Mouse (Mus musculus): ENCODE results near the gene Ccdc154. TPM values are rescaled to one million over a fixed set of nuclear protein-coding genes. Genes with fewer than 3 reads are reported as not detected.

The Ccdc154 gene
- polyA plus RNA-seq, 1 experiment from 2014 or later: 0.08 TPM

- H3K9me3 ChIP-seq (ENCODE audit: control insufficient read depth, low read length): no peaks in the 10 kb centered on the region
- 89% methylated on average over 1 of the region's 1 CpGs for WGBS
- H3K9ac ChIP-seq (ENCODE audit: low read length): no peak overlapping the region
- no peaks in the 10 kb centered on the region for H3K36me3 ChIP-seq (ENCODE audit: control insufficient read depth, insufficient read depth, low read length)
- DNase-seq (ENCODE audit: low spot score) (no peak), ATAC-seq (replicated peaks; ENCODE audit: low FRiP score) (no peak)
- H3K4me2 ChIP-seq (ENCODE audit: low read depth, low read length, severe bottlenecking): no peak overlapping the region
- no peaks in the 10 kb centered on the region for H3K27me3 ChIP-seq (ENCODE audit: control insufficient read depth, insufficient read depth, low read length)
- no peak overlapping the region for H3K4me3 ChIP-seq (ENCODE audit: low read depth, low read length)
- H3K27ac ChIP-seq (ENCODE audit: low read depth, low read length): no peak overlapping the region
- H3K4me1 ChIP-seq (replicated peaks; ENCODE audit: control insufficient read depth, insufficient read depth, low read length): peaks cover 6% of the 10 kb centered on the region; the same call in 1 of the 2 replicates
These were observed 58.5 kb downstream of the Ccdc154 start for GRCm38 (mm10) chr17:25220746-25221145.

Other genes with a start within 250 kb of the Ccdc154 start
- gene Mapk8ip3, start 225.5 kb upstream of the Ccdc154 start, polyA plus RNA-seq (2014; fragmentation: Nextera tagmentation; extraction: Ambion mirVana): 51.3 and 56.8 TPM in 2 replicates
- 314 and 323 TPM in 2 replicates for gene Jpt2, start 201.8 kb upstream of the Ccdc154 start, polyA plus RNA-seq (2014; fragmentation: Nextera tagmentation; extraction: Ambion mirVana)
- 14.3 and 14.7 TPM in 2 replicates for gene Cramp1l, start 146.7 kb upstream of the Ccdc154 start, polyA plus RNA-seq (2014; fragmentation: Nextera tagmentation; extraction: Ambion mirVana)
- 29.0 and 29.2 TPM in 2 replicates for gene Ift140, start 146.4 kb upstream of the Ccdc154 start, polyA plus RNA-seq (2014; fragmentation: Nextera tagmentation; extraction: Ambion mirVana)
- 9.8 and 13.2 TPM in 2 replicates for gene Tmem204, start 78.9 kb upstream of the Ccdc154 start, polyA plus RNA-seq (2014; fragmentation: Nextera tagmentation; extraction: Ambion mirVana)
- 41.2 and 45.4 TPM in 2 replicates for gene Telo2, start 46.5 kb upstream of the Ccdc154 start, polyA plus RNA-seq (2014; fragmentation: Nextera tagmentation; extraction: Ambion mirVana)
- 0.12 TPM in 1 of 2 replicates, not detected in the other for gene Ptx4, start 41.7 kb upstream of the Ccdc154 start, polyA plus RNA-seq (2014; fragmentation: Nextera tagmentation; extraction: Ambion mirVana)
- gene Clcn7, start 29.1 kb upstream of the Ccdc154 start, polyA plus RNA-seq (2014; fragmentation: Nextera tagmentation; extraction: Ambion mirVana): 24.2 and 25.4 TPM in 2 replicates
- not detected in 2 replicates for gene Gm38655, start 13.0 kb downstream of the Ccdc154 start, polyA plus RNA-seq (2014; fragmentation: Nextera tagmentation; extraction: Ambion mirVana)
- gene BC003965, start 22.1 kb downstream of the Ccdc154 start, polyA plus RNA-seq (2014; fragmentation: Nextera tagmentation; extraction: Ambion mirVana): 33.3 and 35.4 TPM in 2 replicates
- gene Unkl, start 25.9 kb downstream of the Ccdc154 start, polyA plus RNA-seq (2014; fragmentation: Nextera tagmentation; extraction: Ambion mirVana): 6.5 and 7.1 TPM in 2 replicates
- gene Gnptg, start 77.7 kb downstream of the Ccdc154 start, polyA plus RNA-seq (2014; fragmentation: Nextera tagmentation; extraction: Ambion mirVana): 51.3 and 56.3 TPM in 2 replicates
- 63.4 and 66.7 TPM in 2 replicates for gene Tsr3, start 77.7 kb downstream of the Ccdc154 start, polyA plus RNA-seq (2014; fragmentation: Nextera tagmentation; extraction: Ambion mirVana)
- 1.2 and 1.7 TPM in 2 replicates for gene Baiap3, start 93.9 kb downstream of the Ccdc154 start, polyA plus RNA-seq (2014; fragmentation: Nextera tagmentation; extraction: Ambion mirVana)
- gene Ube2i, start 112.2 kb downstream of the Ccdc154 start, polyA plus RNA-seq (2014; fragmentation: Nextera tagmentation; extraction: Ambion mirVana): 837 and 868 TPM in 2 replicates
- gene Prss34, start 135.9 kb downstream of the Ccdc154 start, polyA plus RNA-seq (2014; fragmentation: Nextera tagmentation; extraction: Ambion mirVana): not detected in 2 replicates
- not detected in 2 replicates for gene Prss28, start 146.2 kb downstream of the Ccdc154 start, polyA plus RNA-seq (2014; fragmentation: Nextera tagmentation; extraction: Ambion mirVana)
- gene Prss29, start 156.2 kb downstream of the Ccdc154 start, polyA plus RNA-seq (2014; fragmentation: Nextera tagmentation; extraction: Ambion mirVana): not detected in 2 replicates
- gene Tpsab1, start 183.1 kb downstream of the Ccdc154 start, polyA plus RNA-seq (2014; fragmentation: Nextera tagmentation; extraction: Ambion mirVana): not detected in 2 replicates
- not detected in 2 replicates for gene Tpsb2, start 203.8 kb downstream of the Ccdc154 start, polyA plus RNA-seq (2014; fragmentation: Nextera tagmentation; extraction: Ambion mirVana)
- gene Tpsg1, start 206.8 kb downstream of the Ccdc154 start, polyA plus RNA-seq (2014; fragmentation: Nextera tagmentation; extraction: Ambion mirVana): 0.45 TPM in 1 of 2 replicates, not detected in the other

Measured in forebrain, embryonic 11.5 days (tissue).